Mouse (Mus musculus): ENCODE measurements around the gene Epb41l2.

The Epb41l2 gene

DNA sequence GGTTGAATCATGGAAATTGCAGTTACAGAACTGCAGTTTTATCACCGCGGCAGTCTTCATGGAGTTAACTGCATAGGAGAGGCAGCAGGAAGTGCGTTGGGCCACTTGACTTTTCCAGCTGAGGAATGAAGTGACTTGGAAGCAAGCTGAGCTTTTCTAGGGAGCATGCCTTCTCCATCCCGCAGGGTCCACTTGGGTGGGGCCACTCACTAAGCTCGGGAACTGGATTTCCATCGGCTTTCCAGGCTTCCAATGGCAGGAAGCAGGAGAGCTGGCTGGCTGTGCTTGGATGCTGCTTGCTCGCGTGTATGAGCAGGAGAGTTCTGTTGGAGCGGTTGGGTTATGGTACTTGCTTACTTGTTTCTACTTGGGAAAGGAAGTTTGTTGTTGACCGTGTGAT lies 72.8 kb downstream of the Epb41l2 start:
- in situ Hi-C loops (cut with MboI, MseI), result no loop called here

DNA sequence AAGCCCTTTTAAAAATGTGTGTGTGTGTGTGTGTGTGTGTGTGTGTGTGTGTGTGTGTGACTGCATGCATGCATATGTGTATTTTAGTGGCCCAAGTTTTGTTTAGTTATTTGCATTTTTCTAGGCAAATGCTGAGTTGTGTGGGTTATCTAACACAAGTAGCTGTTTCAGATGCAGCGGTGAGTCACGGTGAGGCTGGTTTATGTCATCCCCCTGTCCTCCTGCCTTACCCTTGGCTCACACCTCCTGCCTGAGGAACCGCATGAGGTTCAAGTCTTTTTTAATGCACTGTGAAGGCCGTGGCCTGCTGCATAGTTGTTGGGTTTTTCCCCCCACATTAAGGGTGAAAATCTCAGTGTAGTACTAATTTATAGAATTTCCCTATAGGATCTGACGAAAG lies 73.3 kb downstream of the Epb41l2 start:
- in situ Hi-C loops (cut with MboI, MseI), result no loop called here

DNA sequence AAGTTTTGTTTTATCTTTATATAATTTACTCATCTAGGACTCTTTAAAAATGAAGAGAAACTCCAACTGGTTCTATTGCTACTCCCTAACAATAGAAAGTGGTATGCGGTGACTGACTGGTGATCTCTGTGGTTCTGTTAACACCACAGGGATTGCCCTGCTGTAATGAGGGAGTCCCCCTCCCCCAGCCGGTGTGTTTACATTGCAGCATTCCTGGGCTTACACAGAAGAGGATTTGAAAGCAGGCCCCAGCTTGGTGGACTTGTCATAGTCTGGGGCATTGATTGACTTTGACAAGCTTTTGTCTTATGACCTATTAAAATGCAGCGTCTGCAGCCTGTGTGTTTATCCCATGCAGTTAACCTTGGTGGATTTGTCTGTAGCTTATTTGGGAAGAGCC lies 73.9 kb downstream of the Epb41l2 start:
- in situ Hi-C loops (cut with MboI, MseI), result no loop called here

DNA sequence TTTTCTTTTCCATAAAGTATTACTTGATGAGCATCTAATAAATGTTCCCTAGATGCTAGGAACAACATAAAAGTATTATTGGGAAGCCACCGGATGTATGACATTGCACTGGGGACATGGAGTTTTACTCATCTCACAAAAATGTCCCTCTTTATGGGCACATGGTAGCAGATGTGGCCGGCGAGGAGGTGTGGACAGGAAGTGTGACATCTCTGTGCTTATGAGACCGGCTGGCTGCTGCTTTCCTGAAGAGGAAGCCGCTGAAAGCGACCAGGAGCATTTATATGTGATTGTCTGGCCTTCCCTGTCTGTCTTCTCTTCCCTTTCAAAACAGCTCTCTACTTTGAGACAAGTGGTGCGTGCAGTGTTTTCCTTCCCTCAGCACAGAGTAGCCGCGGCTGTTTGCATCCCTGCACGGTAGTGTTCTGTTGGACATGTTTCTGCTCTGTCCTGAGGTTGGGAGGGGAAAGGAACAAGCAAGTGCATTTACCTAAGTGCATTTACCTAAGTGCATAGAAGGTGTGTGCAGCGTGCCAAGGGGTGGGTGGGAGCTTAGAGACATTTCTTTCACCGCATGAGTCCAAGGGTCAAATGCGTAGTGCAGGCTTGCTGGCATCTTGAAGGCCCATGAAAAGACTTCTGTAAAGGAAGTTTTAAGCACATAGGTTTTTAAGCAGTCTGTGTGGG lies 74.9 kb downstream of the Epb41l2 start:
- in situ Hi-C loops (cut with MboI, MseI), result no loop called here

DNA sequence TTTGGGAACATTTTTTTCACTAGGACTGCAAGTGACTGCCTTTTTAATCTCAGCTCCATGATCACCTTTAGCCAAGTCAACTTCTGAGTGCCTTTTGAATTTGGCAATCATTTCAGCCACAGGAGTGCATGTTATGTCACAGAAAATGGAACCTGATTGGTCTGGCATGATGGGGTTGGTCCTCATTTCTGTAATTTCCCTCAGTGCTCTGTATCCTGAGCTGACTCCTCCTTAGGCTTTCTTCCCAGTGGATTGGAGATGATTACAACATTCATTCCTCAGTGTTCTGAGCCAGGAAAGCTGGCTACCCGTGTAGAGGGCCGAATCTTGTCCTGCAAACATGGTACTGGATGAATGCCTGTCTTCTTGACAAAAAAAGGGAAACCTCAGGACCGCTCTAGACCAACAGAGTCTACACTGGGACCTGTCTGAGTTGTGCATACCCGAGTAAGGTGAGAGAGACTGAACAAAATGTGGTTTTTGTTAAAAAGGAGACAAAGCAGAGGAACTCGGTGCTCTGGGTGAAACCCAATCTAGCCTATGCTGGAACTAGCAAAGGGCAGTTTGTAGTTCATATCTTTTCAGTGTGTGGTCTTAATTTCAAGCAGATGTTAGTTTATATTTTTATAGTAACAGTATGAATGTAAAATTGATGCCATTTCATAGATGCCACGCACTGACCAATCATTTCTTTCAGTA lies 77.3 kb downstream of the Epb41l2 start:
- in situ Hi-C loops (cut with MboI, MseI), result no loop called here

DNA sequence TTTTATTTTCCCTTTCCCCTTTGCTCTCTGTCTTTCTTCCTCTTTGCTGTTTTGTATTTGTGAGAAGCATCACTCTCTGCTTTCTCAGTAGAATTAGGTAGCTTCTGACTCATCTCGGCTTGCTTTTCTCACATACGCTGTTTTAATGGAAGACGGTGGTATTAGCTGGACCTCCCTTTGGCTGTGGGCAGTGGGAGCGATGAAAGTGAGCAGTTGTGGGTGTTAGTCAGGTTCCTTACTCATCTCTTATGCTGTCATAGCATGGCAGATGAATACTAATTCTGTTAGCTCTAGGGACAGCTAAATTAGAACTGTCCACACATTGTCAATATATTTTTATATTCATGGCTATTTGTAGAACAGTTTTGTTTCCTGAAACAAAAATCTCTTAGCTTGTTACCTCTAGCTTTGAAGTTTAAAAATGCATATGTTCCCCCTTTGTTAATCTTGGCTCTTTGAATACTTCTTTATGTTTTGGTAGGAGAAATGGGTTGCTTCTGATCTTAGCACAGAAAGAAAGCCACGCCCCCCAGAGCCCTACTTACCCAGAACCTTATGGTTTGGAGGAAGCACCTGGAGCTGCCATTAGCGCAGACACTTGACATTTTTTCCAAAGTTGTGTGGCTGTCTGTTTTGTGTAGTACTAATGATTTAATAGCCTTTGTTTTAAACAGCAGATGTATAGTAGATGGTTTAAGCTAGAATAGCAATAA lies 78.1 kb downstream of the Epb41l2 start:
- in situ Hi-C loops (cut with MboI, MseI), result no loop called here

DNA sequence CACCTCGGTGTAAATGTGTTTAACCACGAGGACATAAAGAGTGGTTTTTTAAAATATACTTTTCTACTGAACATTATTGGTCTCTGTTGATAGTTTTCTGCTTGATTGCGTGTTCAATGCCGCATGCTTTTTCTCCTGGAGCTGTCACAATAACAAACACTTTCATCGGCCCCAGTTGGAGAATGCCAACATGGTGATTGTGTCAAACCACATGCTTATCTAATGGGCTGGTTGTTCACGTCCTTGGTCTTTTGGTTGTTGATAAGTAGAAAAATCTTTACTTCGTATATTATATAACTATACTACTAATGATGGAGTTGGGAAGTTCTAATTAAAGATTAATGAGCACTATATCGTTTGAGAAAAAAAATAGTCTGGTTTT lies 78.7 kb downstream of the Epb41l2 start:
- in situ Hi-C loops (cut with MboI, MseI), result no loop called here

DNA sequence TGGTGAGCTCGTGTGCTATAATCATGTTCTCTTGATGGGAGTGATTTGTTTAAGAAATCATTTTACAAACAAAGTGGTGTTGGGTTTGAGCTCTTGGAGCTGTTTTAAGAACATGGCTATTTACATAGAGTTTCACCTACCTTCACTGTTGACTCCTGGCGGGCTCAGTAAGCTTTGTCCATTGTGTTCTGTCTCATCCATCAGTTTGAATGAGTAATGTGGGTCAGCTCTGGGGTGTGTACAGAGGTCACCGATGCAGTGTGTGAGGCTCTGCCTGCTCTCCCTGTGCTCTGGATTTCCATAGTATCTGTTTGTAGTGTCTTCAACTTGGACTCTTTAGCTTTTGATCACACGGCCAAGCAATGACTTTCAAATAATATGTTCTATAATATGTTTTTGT lies 79.6 kb downstream of the Epb41l2 start:
- in situ Hi-C loops (cut with MboI, MseI), result no loop called here

DNA sequence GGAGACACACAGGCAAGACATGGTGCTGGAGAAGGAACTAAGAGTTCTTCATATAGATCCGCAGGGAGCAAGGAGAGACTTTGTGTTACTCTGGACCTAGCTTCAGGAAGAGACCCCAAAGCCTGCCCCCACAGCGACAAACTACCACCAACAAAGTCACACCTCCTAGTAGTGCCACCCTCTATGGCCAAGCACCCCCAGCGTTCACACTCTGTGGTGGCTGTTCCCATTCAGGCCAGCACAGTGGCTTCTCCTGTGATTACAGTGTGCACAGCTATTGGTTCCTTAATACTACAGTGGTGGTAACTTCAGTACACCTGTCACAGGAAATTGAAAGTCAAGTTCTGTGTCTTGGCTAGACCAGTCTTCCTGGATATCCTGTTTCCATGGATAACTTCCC lies 80.3 kb downstream of the Epb41l2 start:
- in situ Hi-C loops (cut with MboI, MseI), result no loop called here

DNA sequence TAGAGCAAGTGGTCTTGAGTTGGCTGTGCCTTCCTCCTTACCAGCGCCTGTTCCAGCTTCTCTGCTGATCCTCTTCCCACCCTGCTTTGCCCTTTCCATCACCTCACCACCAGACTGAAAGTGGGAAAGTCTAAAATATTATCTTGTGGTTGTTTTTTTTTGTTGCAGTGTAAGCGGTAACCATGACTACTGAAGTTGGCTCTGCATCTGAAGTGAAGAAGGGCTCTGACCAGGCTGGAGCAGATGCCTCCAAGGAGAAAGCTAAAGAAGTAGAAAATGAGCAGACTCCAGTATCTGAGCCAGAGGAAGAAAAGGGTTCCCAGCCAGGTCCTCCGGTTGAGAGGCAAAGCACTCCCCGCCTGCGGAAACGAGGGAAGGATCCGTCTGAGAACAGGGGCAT lies 81.8 kb downstream of the Epb41l2 start:
- in situ Hi-C loops (cut with MboI, MseI), result no loop called here

DNA sequence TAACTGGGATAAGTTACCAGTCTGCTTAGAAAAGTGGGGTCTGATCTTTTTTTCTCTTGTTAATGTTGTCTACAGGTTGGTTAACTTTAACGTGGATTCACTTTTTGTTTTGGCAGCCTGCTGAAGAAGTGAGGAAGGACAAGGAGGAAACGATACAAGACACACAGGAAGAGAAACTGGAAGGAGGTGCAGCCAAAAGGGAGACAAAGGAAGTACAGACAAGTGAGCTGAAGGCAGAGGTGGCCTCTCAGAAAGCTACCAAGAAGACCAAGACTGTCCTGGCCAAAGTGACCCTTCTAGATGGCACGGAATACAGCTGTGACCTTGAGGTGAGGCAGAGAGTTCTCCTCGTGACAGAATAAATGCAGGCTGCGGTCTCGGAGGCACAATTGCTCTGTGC lies 84.0 kb downstream of the Epb41l2 start:
- in situ Hi-C loops (cut with MboI, MseI), result no loop called here

DNA sequence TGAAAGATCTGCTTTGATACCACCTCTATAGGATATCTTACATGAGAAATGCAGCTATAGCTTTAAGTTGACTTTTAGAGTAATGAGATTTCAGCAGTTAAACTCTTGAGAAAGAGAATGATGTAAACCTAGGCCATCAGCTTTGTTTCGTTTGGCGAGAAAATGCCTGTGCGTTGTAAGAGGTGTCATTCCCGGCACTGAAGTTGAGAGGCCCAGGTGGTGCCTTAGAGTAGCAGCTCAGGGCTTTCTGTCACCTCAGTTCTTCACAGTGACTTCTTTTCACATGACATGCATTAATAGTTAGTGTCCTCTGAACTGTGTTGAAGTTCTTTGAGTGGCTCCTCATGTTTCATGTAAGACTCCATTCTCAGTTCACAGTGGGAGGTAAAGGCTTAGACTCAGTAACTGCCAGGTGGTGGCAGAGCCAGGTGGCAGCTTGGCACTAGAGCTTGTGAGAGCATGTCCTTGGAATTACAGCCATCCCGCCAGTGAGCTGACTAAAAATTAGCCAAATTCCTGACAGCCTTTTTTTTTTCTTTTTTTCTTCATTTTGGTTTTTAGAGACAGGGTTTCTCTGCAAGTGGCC lies 84.7 kb downstream of the Epb41l2 start:
- in situ Hi-C loops (cut with MboI, MseI), result no loop called here

DNA sequence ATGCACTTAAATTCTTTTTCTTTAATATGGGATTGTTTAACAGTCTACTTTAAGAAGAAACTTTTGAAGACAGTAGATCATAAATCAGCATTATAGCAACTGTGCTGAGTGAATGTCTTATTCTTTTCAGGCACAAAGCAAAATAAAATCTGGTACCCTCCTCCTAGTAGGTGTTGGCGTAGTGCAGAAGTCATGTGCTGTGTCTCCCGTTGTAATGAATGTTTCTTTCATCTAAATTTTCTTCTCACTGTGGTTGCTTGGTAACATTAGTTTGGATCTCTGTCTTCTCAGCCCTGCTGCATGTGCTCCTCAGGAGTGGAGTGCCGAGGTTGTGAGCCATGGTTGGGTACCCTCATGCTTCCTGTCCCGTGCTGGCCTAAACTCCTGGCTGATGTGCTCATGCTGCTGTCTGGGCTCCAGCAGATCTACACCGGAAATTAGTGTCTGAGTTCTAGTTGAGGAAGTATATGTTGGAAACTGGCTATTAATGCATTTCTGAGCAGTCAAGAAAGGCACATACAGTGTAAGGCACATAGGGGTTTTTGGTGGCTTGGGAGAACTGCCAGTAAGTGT lies 87.4 kb downstream of the Epb41l2 start:
- in situ Hi-C loops (cut with MboI, MseI), result loop anchor here in 1 of 2 experiments (5.0 kb wide), 1 partner anchor 50 kb away; no protein-coding TSS in a partner anchor

DNA sequence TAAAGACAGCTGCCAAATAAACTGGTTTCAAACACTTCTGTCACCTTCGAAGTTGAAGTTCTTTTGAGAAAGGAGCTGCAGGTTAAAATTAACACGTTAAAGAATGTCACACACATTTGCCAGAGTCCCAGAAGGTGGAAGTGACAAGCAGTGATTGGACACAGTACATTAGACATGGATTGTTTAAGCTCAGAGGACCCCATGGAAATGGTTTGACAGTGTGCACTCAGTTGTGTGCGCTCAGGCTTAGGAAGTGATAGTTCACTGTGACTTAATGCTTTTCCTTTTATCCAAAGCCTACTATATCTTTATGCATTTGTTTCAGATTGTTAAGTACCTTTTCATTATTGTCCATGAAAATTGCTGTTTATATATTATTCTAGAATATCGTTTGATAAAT lies 89.1 kb downstream of the Epb41l2 start:
- in situ Hi-C loops (cut with MboI, MseI), result loop anchor here in 1 of 2 experiments (5.0 kb wide), 1 partner anchor 51 kb away; no protein-coding TSS in a partner anchor

DNA sequence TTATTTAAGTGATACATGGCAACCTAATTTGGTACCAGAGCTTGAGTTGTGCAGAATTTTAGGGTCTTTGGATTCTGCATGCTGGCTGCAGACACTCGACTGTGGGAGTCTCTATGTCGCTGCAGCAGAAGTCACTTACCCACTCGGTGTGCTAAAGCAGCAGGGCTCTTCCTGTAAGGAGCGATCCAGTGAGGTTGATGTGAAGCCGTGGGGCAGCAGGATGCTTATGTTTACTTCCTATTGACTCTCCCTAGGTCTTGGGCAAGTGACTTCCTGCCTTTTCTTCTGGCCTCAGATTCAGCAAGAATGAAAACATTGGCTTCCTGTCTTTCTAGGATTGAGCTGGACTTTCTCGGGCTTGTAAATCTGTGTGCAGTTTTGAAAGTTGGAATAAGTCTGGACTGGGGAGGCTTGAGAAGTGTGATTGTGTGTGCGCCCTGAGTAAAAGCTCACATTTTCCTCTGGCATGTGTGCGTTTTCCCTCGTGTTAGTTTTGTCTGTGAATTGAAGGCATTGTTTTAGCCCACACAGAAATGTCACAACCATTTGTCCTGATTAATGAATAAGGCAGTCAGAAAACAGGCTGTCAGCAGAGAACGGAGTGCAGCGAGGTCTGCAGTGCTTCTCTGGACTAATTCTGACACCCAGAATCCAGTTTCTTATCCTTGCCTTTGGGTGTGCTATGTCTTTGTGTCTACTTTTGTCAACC lies 89.9 kb downstream of the Epb41l2 start:
- in situ Hi-C loops (cut with MboI, MseI), result loop anchor here in 1 of 2 experiments (5.0 kb wide), 1 partner anchor 52 kb away; no protein-coding TSS in a partner anchor

DNA sequence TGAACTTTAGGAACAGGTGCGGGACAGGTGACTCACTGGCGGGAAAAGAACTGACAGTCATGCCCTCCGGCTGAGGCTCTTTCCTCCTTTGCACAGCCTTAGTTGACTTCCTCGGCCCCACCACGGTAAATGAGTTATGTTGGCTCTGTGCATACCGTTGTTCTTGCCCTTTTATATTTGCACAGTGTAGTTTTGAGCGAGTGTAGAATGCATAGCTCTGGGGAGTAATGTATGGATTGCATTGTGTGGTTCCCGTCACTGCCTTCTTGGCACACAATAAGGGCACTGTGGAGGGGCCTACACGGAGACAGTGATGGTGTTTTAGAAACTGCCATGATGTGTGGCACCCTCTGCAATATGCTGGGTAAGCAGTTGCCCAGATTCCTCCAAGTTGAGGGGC lies 93.6 kb downstream of the Epb41l2 start:
- in situ Hi-C loops (cut with MboI, MseI), result no loop called here

DNA sequence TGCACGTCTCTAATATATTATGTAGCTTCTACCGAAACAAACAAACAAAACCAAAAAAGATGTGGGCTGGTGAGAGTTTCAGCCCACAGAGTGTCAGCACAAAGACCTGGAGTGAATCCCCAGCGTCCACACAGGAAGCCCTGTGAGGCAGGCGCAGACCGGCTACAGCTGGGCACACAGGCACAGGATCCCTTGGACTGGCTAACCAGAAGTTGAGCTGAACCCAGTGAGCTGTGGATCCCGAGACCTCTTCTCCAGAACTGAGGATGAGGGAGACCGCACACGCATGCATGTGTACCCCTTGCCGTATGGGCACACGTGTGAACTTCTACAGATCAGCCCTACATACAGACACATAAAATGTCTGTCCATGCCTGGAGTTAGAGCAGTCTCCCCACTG lies 94.2 kb downstream of the Epb41l2 start:
- in situ Hi-C loops (cut with MboI, MseI), result no loop called here

DNA sequence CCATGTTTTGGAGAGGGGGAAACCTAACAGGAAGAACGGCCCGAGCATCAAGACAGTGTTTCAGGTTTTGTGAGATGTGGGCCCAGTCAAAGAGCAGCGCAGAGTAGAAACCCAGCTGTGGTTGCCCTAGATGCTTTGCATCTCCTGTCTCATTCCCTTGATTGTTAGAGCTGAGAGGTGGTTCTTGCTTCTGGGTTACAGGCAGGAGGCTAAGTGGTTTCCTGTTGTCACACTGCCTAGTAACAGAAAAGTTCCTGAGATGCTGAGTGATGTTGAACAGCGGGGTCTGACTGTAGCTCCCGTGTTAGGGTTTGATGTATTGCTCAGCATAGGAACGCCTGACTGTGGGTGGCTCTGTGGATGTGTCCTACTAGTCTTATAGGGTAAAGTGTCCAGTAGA lies 97.5 kb downstream of the Epb41l2 start:
- in situ Hi-C loops (cut with MboI, MseI), result no loop called here

DNA sequence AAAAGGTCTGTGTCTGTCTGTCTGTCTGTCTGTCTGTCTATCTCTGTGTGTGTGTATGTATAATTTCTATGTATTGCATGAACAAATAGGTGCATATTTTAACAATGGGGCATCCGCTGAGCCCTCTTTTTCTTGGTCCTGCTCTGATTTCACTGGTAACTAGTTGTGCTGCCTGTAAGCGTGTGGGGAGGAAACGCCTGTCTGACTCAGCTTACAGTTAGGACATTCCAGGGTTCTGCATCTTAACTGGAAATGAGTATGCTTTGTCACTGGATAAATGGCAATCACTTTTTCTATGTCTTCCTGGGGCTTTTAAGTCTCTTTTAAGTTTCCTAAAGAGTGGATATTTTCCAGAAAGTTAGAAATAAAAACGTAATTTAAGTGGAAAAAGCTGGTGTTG lies 98.4 kb downstream of the Epb41l2 start:
- in situ Hi-C loops (cut with MboI, MseI), result no loop called here

DNA sequence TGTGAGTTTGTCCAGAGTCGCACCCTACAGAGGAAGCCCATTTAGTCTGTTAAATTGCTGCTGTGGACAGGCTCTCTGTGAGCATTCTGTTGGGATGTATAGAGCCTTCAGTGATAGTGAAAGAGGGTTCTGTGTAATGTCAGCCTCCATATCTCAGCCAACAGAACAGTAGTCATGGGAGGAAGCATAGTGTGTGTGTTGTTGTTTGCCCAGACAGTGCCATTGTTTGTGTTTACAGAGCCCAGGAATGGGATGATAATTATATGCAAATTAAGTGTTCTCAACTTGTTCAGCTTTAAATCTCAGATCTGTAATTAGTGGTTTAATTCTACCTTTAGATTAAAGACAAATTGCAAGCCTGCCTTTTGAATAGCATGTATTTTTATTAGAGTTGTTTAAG lies 102.2 kb downstream of the Epb41l2 start:
- in situ Hi-C loops (cut with MboI, MseI), result no loop called here

DNA sequence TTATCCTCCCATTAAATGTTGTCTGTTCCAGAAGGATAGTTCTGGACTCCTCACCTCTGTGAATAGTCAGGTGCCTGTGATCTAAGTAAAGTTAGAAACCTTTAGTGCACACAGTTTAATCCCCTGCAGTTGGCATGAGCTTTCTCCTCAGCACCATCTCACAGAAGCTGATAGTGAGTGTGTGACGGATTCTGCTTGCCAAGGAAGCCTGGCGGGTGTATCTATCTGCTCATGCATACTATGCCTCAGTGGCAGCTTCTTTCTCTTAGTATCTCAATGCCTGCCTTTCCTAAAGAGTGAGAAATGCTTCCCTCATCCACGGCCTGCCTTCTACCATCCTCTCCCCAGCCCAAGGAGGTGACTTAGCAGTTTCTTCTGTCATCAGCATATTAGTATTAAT lies 103.1 kb downstream of the Epb41l2 start:
- in situ Hi-C loops (cut with MboI, MseI), result no loop called here
